Mouse (Mus musculus) adrenal gland, postnatal 10 days (tissue): ENCODE results near the gene Lhfpl2. TPM values are rescaled to one million over a fixed set of nuclear protein-coding genes. Genes with fewer than 3 reads are reported as not detected.

ENCODE experiments used
- DNase-seq: peaks from one replicate; pipeline ENCODE4 v3.0.0; 2021; ENCODE audit warnings: mixed read lengths
- total RNA-seq, 2 experiments: library from RNA; stranded (reverse); gene quantifications; 2 replicates each; pipeline ENCODE4 v1.2.3; 2021

The Lhfpl2 gene
- total RNA-seq, 2 experiments from 2014 or later, result 29.8 to 39.6 TPM

GRCm38 (mm10) chr13:94066626-94067275, 9.2 kb downstream of the Lhfpl2 start:
- DNase-seq, result no peak

- DNase-seq, result no peak
Observed at GRCm38 (mm10) chr13:94068308-94068707, 10.7 kb downstream of the Lhfpl2 start.

GRCm38 (mm10) chr13:94069421-94070307, 12.1 kb downstream of the Lhfpl2 start:
- no peak for DNase-seq

- no peak for DNase-seq
Observed at GRCm38 (mm10) chr13:94070308-94070619, 12.7 kb downstream of the Lhfpl2 start.

- DNase-seq, result no peak
Observed at GRCm38 (mm10) chr13:94070927-94071326, 13.3 kb downstream of the Lhfpl2 start.

- DNase-seq, result peak; percentile 49
Observed at GRCm38 (mm10) chr13:94073046-94073715, 15.6 kb downstream of the Lhfpl2 start.

- DNase-seq, result no peak
Observed at GRCm38 (mm10) chr13:94073716-94074115, 16.1 kb downstream of the Lhfpl2 start.

GRCm38 (mm10) chr13:94075181-94075580, 17.6 kb downstream of the Lhfpl2 start:
- DNase-seq, result no peak

GRCm38 (mm10) chr13:94077136-94078018, 19.8 kb downstream of the Lhfpl2 start:
- DNase-seq, result no peak

GRCm38 (mm10) chr13:94083196-94083595, 25.6 kb downstream of the Lhfpl2 start:
- DNase-seq, result no peak

GRCm38 (mm10) chr13:94084220-94085126, 26.9 kb downstream of the Lhfpl2 start:
- DNase-seq, result no peak

GRCm38 (mm10) chr13:94086090-94086808, 28.7 kb downstream of the Lhfpl2 start:
- DNase-seq, result no peak

- no peak for DNase-seq
Observed at GRCm38 (mm10) chr13:94087061-94087460, 29.5 kb downstream of the Lhfpl2 start.

GRCm38 (mm10) chr13:94088788-94089187, 31.2 kb downstream of the Lhfpl2 start:
- no peak for DNase-seq

- no peak for DNase-seq
Observed at GRCm38 (mm10) chr13:94089286-94089685, 31.7 kb downstream of the Lhfpl2 start.

- DNase-seq, result no peak
Observed at GRCm38 (mm10) chr13:94091366-94091765, 33.8 kb downstream of the Lhfpl2 start.

GRCm38 (mm10) chr13:94094176-94094575, 36.6 kb downstream of the Lhfpl2 start:
- DNase-seq, result no peak

- DNase-seq, result no peak
Observed at GRCm38 (mm10) chr13:94094625-94095024, 37.0 kb downstream of the Lhfpl2 start.

GRCm38 (mm10) chr13:94095202-94095601, 37.6 kb downstream of the Lhfpl2 start:
- DNase-seq, result no peak

- DNase-seq, result no peak
Observed at GRCm38 (mm10) chr13:94097667-94098066, 40.1 kb downstream of the Lhfpl2 start.
